Mouse (Mus musculus) megakaryocyte, embryonic 14.5 days (primary cell): ENCODE measurements around the gene Plekhh1.

Source experiments
- FLI1 ChIP-seq: IDR thresholded peaks from 2 replicates; pipeline ENCODE4 v1.6.1; 2012; ENCODE audit warnings: low read length, inconsistent platforms, mixed read lengths
- GATA1 ChIP-seq: IDR thresholded peaks from 3 replicates; pipeline ENCODE4 v1.6.1; 2012; ENCODE audit warnings: mixed read lengths, low read length, inconsistent platforms, borderline replicate concordance

DNA sequence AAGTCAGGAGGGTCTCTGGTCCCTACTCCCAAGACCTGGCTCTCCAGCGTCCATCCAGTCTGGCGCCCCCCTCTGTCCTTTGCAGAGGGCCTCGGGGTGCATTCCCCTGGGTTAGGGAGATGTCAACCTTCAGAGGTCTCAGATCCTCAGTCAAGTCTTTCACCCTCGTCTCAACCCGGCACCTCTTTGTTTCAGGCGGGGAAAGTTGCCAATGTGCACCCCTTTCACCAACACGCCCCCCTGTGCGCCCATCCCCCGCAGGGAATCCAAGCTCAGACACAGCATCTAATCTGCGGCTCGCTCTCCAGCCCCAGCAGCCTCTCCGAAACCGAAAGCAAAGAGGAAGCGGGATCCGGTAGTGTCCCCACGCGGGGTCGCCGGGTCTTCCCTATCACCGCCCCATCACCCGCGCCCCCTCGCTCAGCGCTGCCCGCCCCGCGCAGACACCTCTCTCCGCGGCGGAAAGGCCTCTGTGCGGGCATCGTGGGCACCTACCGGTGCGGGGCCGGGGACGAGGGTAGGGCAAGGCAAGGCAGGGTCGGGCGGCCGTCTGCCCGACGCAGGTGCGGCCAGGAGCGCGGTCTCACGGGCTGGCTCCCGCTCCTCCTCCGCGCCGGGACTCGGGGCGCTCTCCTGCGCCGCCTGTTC lies 22.4 kb upstream of the Plekhh1 start:
- no peak for TF ChIP-seq GATA1
- no peak for TF ChIP-seq FLI1
